Mouse (Mus musculus): Measurements from ENCODE around the gene Map6. TPM values are rescaled to one million over a fixed set of nuclear protein-coding genes. Genes with fewer than 3 reads are reported as not detected.

The Map6 gene
- polyA plus RNA-seq, 1 experiment from 2014 or later = 2.0 TPM

- WGBS (ENCODE audit: insufficient replicate concordance) = 69% methylated on average over 7 of the region's 7 CpGs
- Histone ChIP-seq H3K27me3 (ENCODE audit: control insufficient read depth, insufficient read depth, low read length) (no peaks in the 10 kb centered on the region), H3K27ac (ENCODE audit: low read depth, low read length) (no peak overlapping the region), H3K9ac (ENCODE audit: low read depth, low read length) (no peak overlapping the region), H3K4me1 (ENCODE audit: control insufficient read depth, insufficient read depth, low read length) (0 out of 2 replicates have a peak, but pooled peaks cover 3% of the 10 kb centered on the region), H3K4me2 (no peak overlapping the region), H3K4me3 (ENCODE audit: low read depth, low read length) (no peak overlapping the region), H3K36me3 (ENCODE audit: control insufficient read depth, insufficient read depth, low read length) (no peaks in the 10 kb centered on the region), H3K9me3 (replicated peaks; ENCODE audit: control insufficient read depth, low read length) (no peaks in the 10 kb centered on the region)
- ATAC-seq (replicated peaks; ENCODE audit: insufficient number of reproducible peaks, low FRiP score, low TSS enrichment) = no peak
Observed at GRCm38 (mm10) chr7:99230061-99230747, 37.0 kb upstream of the Map6 start.

- Histone ChIP-seq H3K36me3 (ENCODE audit: control insufficient read depth, insufficient read depth, low read length) (no peaks in the 10 kb centered on the region), H3K4me1 (ENCODE audit: control insufficient read depth, insufficient read depth, low read length) (peaks cover 9% of the 10 kb centered on the region), H3K4me3 (ENCODE audit: low read depth, low read length) (no peak overlapping the region), H3K9ac (ENCODE audit: low read depth, low read length) (no peak overlapping the region), H3K4me2 (no peak overlapping the region), H3K27ac (ENCODE audit: low read depth, low read length) (no peak overlapping the region), H3K9me3 (replicated peaks; ENCODE audit: control insufficient read depth, low read length) (no peaks in the 10 kb centered on the region), H3K27me3 (ENCODE audit: control insufficient read depth, insufficient read depth, low read length) (no peaks in the 10 kb centered on the region)
- ATAC-seq (replicated peaks; ENCODE audit: insufficient number of reproducible peaks, low FRiP score, low TSS enrichment) = no peak
- WGBS (ENCODE audit: insufficient replicate concordance) = 64% methylated on average over 6 of the region's 6 CpGs
Observed at GRCm38 (mm10) chr7:99232571-99232970, 34.7 kb upstream of the Map6 start.

- Histone ChIP-seq H3K4me3 (ENCODE audit: low read depth, low read length) (no peak overlapping the region), H3K9ac (ENCODE audit: low read depth, low read length) (no peak overlapping the region), H3K27ac (ENCODE audit: low read depth, low read length) (no peak overlapping the region), H3K36me3 (ENCODE audit: control insufficient read depth, insufficient read depth, low read length) (no peaks in the 10 kb centered on the region), H3K4me2 (no peak overlapping the region), H3K4me1 (ENCODE audit: control insufficient read depth, insufficient read depth, low read length) (peaks cover 19% of the 10 kb centered on the region), H3K27me3 (ENCODE audit: control insufficient read depth, insufficient read depth, low read length) (peaks cover 5% of the 10 kb centered on the region), H3K9me3 (replicated peaks; ENCODE audit: control insufficient read depth, low read length) (no peaks in the 10 kb centered on the region)
- ATAC-seq (replicated peaks; ENCODE audit: insufficient number of reproducible peaks, low FRiP score, low TSS enrichment) = no peak
- WGBS (ENCODE audit: insufficient replicate concordance) = 33% methylated on average over 2 of the region's 2 CpGs
Observed at GRCm38 (mm10) chr7:99234916-99235315, 32.3 kb upstream of the Map6 start.

- Histone ChIP-seq H3K4me1 (ENCODE audit: control insufficient read depth, insufficient read depth, low read length) (peaks cover 19% of the 10 kb centered on the region), H3K4me3 (ENCODE audit: low read depth, low read length) (no peak overlapping the region), H3K9ac (ENCODE audit: low read depth, low read length) (no peak overlapping the region), H3K9me3 (replicated peaks; ENCODE audit: control insufficient read depth, low read length) (no peaks in the 10 kb centered on the region), H3K27me3 (ENCODE audit: control insufficient read depth, insufficient read depth, low read length) (peaks cover 8% of the 10 kb centered on the region), H3K27ac (ENCODE audit: low read depth, low read length) (no peak overlapping the region), H3K4me2 (no peak overlapping the region), H3K36me3 (ENCODE audit: control insufficient read depth, insufficient read depth, low read length) (no peaks in the 10 kb centered on the region)
- 51% methylated on average over 2 of the region's 2 CpGs for WGBS (ENCODE audit: insufficient replicate concordance)
- ATAC-seq (replicated peaks; ENCODE audit: insufficient number of reproducible peaks, low FRiP score, low TSS enrichment) = no peak
Observed at GRCm38 (mm10) chr7:99235657-99236056, 31.6 kb upstream of the Map6 start.

GRCm38 (mm10) chr7:99236888-99237660, 30.2 kb upstream of the Map6 start:
- H3K4me3 ChIP-seq (ENCODE audit: low read depth, low read length) = no peak overlapping the region
- 33% methylated on average over 8 of the region's 8 CpGs for WGBS (ENCODE audit: insufficient replicate concordance)
- peaks cover 9% of the 10 kb centered on the region for H3K27me3 ChIP-seq (ENCODE audit: control insufficient read depth, insufficient read depth, low read length)
- ATAC-seq (replicated peaks; ENCODE audit: insufficient number of reproducible peaks, low FRiP score, low TSS enrichment) = no peak
- no peak overlapping the region for H3K4me2 ChIP-seq
- no peak overlapping the region for H3K27ac ChIP-seq (ENCODE audit: low read depth, low read length)
- H3K9me3 ChIP-seq (replicated peaks; ENCODE audit: control insufficient read depth, low read length) = no peaks in the 10 kb centered on the region
- 0 out of 2 replicates have a peak overlapping the region, but pooled peaks have one; percentile 5 for H3K9ac ChIP-seq (ENCODE audit: low read depth, low read length)
- H3K36me3 ChIP-seq (ENCODE audit: control insufficient read depth, insufficient read depth, low read length) = no peaks in the 10 kb centered on the region
- peaks cover 19% of the 10 kb centered on the region for H3K4me1 ChIP-seq (ENCODE audit: control insufficient read depth, insufficient read depth, low read length)

GRCm38 (mm10) chr7:99238417-99238816, 28.8 kb upstream of the Map6 start, which contains the start of gene Mogat2:
Gene Mogat2, minus strand, starts transcription at chr7:99238619.
- Histone ChIP-seq H3K4me1 (ENCODE audit: control insufficient read depth, insufficient read depth, low read length) (peaks cover 19% of the 10 kb centered on the region), H3K36me3 (ENCODE audit: control insufficient read depth, insufficient read depth, low read length) (no peaks in the 10 kb centered on the region), H3K4me3 (ENCODE audit: low read depth, low read length) (peak within 1 kb of the TSS; percentile 32), H3K27ac (ENCODE audit: low read depth, low read length) (no peak within 1 kb of the TSS), H3K4me2 (peak within 1 kb of the TSS; percentile 76), H3K9ac (ENCODE audit: low read depth, low read length) (peak within 1 kb of the TSS; percentile 23; the same call in 1 of the 2 replicates), H3K9me3 (replicated peaks; ENCODE audit: control insufficient read depth, low read length) (no peaks in the 10 kb centered on the region), H3K27me3 (ENCODE audit: control insufficient read depth, insufficient read depth, low read length) (peaks cover 9% of the 10 kb centered on the region)
- 3% methylated on average over 13 of the region's 13 CpGs for WGBS (ENCODE audit: insufficient replicate concordance)
- ATAC-seq (replicated peaks; ENCODE audit: insufficient number of reproducible peaks, low FRiP score, low TSS enrichment) = peak; percentile 73; the same call in 1 of the 2 replicates

GRCm38 (mm10) chr7:99242097-99242496, 25.1 kb upstream of the Map6 start:
- no peak for ATAC-seq (replicated peaks; ENCODE audit: insufficient number of reproducible peaks, low FRiP score, low TSS enrichment)
- Histone ChIP-seq H3K4me1 (ENCODE audit: control insufficient read depth, insufficient read depth, low read length) (peaks cover 15% of the 10 kb centered on the region), H3K4me3 (ENCODE audit: low read depth, low read length) (no peak overlapping the region), H3K9me3 (replicated peaks; ENCODE audit: control insufficient read depth, low read length) (no peaks in the 10 kb centered on the region), H3K27me3 (ENCODE audit: control insufficient read depth, insufficient read depth, low read length) (peaks cover 9% of the 10 kb centered on the region), H3K27ac (ENCODE audit: low read depth, low read length) (no peak overlapping the region), H3K9ac (ENCODE audit: low read depth, low read length) (no peak overlapping the region), H3K36me3 (ENCODE audit: control insufficient read depth, insufficient read depth, low read length) (no peaks in the 10 kb centered on the region), H3K4me2 (no peak overlapping the region)
- 89% methylated on average over 11 of the region's 11 CpGs for WGBS (ENCODE audit: insufficient replicate concordance)

GRCm38 (mm10) chr7:99248157-99248742, 19.0 kb upstream of the Map6 start:
- H3K4me1 ChIP-seq (ENCODE audit: control insufficient read depth, insufficient read depth, low read length) = 0 out of 2 replicates have a peak, but pooled peaks cover 5% of the 10 kb centered on the region
- no peaks in the 10 kb centered on the region for H3K9me3 ChIP-seq (replicated peaks; ENCODE audit: control insufficient read depth, low read length)
- ATAC-seq (replicated peaks; ENCODE audit: insufficient number of reproducible peaks, low FRiP score, low TSS enrichment) = no peak
- no peaks in the 10 kb centered on the region for H3K36me3 ChIP-seq (ENCODE audit: control insufficient read depth, insufficient read depth, low read length)
- peaks cover 18% of the 10 kb centered on the region for H3K27me3 ChIP-seq (ENCODE audit: control insufficient read depth, insufficient read depth, low read length)
- WGBS (ENCODE audit: insufficient replicate concordance) = 39% methylated on average over 5 of the region's 5 CpGs
- H3K4me2 ChIP-seq = no peak overlapping the region
- no peak overlapping the region for H3K9ac ChIP-seq (ENCODE audit: low read depth, low read length)
- H3K4me3 ChIP-seq (ENCODE audit: low read depth, low read length) = no peak overlapping the region
- H3K27ac ChIP-seq (ENCODE audit: low read depth, low read length) = no peak overlapping the region
